Mouse (Mus musculus): ENCODE measurements at regions not wholly inside any gene's neighbourhood (a gene's known extent, or its start where the extent isn't known, plus 50 kb on each side); places are given as distances from the start of the nearest gene placed in this dataset.

DNA sequence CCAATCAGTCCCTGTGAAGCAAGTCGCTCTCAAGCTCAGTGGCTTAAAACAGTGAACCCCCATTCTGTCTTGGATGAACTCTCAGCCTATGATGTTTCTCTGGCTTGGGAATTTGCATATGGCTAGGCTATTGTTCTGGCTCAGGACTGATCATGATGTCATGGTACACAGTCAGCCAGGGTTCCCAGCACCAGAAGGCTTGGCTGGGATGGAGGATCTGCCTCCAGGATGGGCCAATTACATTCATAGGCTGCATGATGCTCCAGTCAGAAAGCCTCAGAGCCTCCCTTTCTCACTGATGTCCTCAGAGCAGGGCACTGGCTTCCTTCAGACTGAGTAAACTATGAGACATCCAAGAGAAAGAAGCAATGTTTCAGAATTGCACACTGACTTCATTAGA is 120.3 kb upstream of the Sh3bp4 start:
- Histone ChIP-seq H3K9me3 (replicated peaks) (peaks cover 7% of the 10 kb centered on the region; the same call in 1 of the 2 replicates), H3K4me3 (no peak overlapping the region), H3K36me3 (no peaks in the 10 kb centered on the region), H3K27ac (replicated peaks) (no peak overlapping the region), H3K27me3 (ENCODE audit: low read depth, poor library complexity, severe bottlenecking) (no peaks in the 10 kb centered on the region), H3K4me1 (no peaks in the 10 kb centered on the region)
- WGBS = 68% methylated on average over 1 of the region's 1 CpGs
- DNase-seq (ENCODE audit: low spot score) = no peak

DNA sequence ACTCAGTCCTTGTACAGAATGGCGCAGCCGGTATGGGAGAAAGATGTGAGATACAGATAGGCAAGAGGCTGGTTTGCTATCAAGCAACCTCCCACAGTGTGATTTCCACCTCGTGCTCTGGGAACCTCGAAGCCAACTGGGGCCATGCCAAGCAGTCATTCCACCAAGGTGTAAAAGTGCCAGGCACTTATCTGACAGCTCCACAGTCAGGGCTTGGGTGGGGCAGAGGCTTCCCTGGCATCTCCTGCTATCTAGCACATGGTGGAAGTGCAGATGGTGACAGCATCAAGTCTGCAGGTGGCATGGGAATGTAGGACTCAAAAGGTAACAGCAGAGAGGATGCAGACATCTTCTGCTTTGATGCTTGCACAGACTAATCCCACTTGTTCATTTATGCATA is 116.7 kb upstream of the Sh3bp4 start:
- no peak overlapping the region for H3K4me3 ChIP-seq
- WGBS = 88% methylated on average over 4 of the region's 4 CpGs
- peaks cover 3% of the 10 kb centered on the region; the same call in 1 of the 2 replicates for H3K4me1 ChIP-seq
- H3K9me3 ChIP-seq (replicated peaks) = peaks cover 7% of the 10 kb centered on the region; the same call in 1 of the 2 replicates
- no peak for DNase-seq (ENCODE audit: low spot score)
- H3K36me3 ChIP-seq = no peaks in the 10 kb centered on the region
- no peaks in the 10 kb centered on the region for H3K27me3 ChIP-seq (ENCODE audit: low read depth, poor library complexity, severe bottlenecking)
- H3K27ac ChIP-seq (replicated peaks) = no peak overlapping the region

DNA sequence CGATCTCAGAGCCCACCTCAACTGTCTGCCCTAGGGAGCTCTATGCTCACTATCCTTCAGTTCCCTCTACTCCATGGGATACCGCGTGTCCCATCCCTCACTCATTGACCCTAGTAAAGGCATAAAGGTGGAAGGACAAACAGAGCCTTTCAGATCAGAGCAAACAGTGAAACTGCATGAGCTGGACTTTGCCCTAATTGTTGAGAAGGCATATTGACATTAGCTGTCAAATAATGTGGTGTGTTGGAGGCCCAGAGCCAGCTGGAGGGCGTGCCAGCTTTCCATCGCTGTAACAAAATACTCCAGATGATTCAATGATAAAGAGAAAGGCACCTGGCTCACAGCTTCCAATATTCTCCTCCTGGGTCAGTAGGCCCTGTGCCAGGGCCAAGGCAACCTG is 115.4 kb upstream of the Sh3bp4 start:
- DNase-seq (ENCODE audit: low spot score) = no peak
- Histone ChIP-seq H3K27ac (replicated peaks) (no peak overlapping the region), H3K4me1 (peaks cover 3% of the 10 kb centered on the region; the same call in 1 of the 2 replicates), H3K36me3 (no peaks in the 10 kb centered on the region), H3K4me3 (no peak overlapping the region), H3K9me3 (replicated peaks) (no peaks in the 10 kb centered on the region), H3K27me3 (ENCODE audit: low read depth, poor library complexity, severe bottlenecking) (no peaks in the 10 kb centered on the region)
- 86% methylated on average over 5 of the region's 5 CpGs for WGBS

DNA sequence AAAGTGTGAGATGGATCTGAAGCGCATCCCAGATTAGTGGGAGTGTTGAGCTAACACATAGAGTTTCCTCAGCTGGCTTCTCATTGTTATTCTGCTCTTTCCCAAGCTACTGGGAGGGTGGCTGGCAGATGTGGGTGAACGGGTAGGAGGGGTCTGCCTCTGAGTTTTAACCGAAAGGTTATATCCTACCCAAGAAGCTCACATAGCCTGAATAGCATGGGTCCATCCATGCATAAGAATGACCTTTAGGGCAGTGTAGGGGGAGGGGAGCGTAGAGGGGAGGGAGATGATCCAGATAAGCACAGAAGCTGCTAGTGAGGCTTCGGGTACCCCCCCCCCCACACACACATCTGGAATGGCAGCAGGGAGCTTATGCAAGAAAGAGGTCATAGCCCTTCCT is 113.2 kb upstream of the Sh3bp4 start:
- Histone ChIP-seq H3K4me3 (no peak overlapping the region), H3K4me1 (peaks cover 13% of the 10 kb centered on the region), H3K27ac (replicated peaks) (no peak overlapping the region), H3K27me3 (ENCODE audit: low read depth, poor library complexity, severe bottlenecking) (no peaks in the 10 kb centered on the region), H3K9me3 (replicated peaks) (no peaks in the 10 kb centered on the region), H3K36me3 (no peaks in the 10 kb centered on the region)
- no peak for DNase-seq (ENCODE audit: low spot score)
- 62% methylated on average over 5 of the region's 5 CpGs for WGBS

DNA sequence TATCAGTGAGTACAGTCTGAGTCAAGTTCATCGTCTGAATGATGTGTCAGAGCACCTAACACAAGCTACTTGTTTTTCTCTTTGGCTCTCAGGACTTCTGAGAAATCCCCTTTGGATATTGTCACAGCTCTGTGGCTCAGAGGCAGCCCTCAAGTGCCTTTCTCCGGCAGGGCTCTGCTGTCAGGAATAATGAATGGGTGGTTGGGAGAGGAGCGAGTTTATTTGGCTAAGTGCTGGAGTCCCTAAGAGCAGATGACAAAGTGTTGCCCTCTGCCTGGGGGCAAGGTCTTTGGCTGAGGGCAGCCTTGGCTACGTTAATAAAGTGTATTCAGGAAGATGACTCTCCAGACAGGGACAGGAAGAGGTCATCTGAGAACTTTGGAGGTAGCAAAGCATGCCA is 110.5 kb upstream of the Sh3bp4 start:
- WGBS = 77% methylated on average over 4 of the region's 4 CpGs
- Histone ChIP-seq H3K4me3 (no peak overlapping the region), H3K27me3 (ENCODE audit: low read depth, poor library complexity, severe bottlenecking) (no peaks in the 10 kb centered on the region), H3K9me3 (replicated peaks) (no peaks in the 10 kb centered on the region), H3K4me1 (peaks cover 13% of the 10 kb centered on the region), H3K36me3 (no peaks in the 10 kb centered on the region), H3K27ac (replicated peaks) (no peak overlapping the region)
- no peak for DNase-seq (ENCODE audit: low spot score)

DNA sequence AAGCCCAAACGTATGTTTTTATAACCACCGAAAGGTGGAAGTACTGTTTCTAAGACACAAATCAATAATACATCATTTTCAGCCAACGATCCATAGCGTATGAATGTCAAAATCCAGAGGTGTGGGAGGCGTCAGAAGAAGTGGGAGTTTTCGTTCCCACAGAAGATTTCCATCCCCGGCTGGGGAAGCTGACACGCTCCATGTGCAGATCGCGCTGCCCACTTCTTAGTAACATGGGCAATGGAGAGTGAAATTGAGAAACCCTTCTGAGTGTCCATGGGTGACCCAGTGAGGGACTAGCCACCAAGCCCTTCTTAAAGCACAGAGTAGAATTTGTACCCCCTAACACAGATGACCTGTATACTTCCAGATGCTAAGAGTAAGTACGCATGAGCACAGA is 110.1 kb upstream of the Sh3bp4 start:
- H3K27me3 ChIP-seq (ENCODE audit: low read depth, poor library complexity, severe bottlenecking) = no peaks in the 10 kb centered on the region
- 94% methylated on average over 11 of the region's 11 CpGs for WGBS

DNA sequence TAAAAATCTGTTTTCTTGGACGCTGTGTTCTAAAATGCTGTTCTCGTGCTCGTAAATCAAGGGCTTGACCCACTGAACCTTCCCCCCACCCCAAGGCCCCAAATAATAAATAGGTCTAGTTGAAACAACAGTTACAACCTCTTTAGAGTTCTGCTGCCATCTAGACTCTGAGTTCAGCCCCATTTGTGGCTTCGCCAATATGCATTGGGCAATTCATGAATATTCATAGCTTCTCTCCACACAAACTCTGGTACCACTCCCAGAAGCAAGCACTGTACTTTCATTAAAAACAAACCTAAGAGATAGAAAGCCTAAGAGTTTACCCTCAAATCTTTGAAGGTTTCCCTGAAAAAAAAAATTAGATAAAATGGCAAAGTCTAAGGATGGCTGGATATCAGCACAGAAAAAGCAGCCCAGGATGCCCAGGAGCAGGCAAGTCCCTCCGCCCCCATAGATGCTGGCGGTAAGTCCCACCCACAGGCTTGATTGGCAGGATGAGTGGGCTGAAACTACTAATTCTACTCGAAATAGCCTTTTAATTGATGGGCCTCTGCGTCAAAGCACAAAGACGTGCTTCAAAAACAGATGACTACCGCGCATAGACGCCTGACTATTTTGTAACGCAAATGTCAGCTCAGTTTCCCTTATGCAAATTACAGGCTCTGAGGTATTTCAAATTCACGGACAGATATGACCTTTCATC is 106.0 kb upstream of the Sh3bp4 start:
- H3K4me1 ChIP-seq = peaks cover 10% of the 10 kb centered on the region
- DNase-seq (ENCODE audit: low spot score) = no peak

More for the DNA sequence above, 110.1 kb upstream of the Sh3bp4 start:
- no peak for DNase-seq (ENCODE audit: low spot score)
- Histone ChIP-seq H3K36me3 (no peaks in the 10 kb centered on the region), H3K9me3 (replicated peaks) (no peaks in the 10 kb centered on the region), H3K27ac (replicated peaks) (no peak overlapping the region), H3K4me1 (peaks cover 13% of the 10 kb centered on the region), H3K4me3 (no peak overlapping the region)

DNA sequence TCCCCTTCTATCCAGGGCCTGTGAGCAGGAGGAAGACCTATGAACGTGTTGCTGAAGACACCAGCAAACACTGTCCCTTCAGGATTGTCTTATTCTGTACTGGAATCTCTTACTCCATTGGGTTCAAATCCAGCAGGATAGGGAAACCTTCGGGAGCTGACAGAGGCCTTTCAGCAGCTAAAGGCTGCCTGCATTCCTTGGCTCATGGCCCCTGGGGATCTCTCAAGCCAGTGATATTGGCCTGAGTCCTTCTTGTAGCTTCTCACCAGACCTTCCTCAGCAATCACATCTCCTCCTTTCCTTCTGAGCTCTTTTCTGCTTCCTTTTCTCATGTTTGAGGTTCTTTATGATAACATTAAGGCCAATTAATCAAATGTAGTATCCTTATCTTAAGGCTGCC is 103.8 kb upstream of the Sh3bp4 start:
- H3K27ac ChIP-seq (replicated peaks) = peak overlapping the region; percentile 23; the same call in 1 of the 2 replicates
- 87% methylated on average over 2 of the region's 2 CpGs for WGBS
- H3K4me1 ChIP-seq = peaks cover 4% of the 10 kb centered on the region
- no peaks in the 10 kb centered on the region for H3K9me3 ChIP-seq (replicated peaks)
- H3K4me3 ChIP-seq = no peak overlapping the region
- DNase-seq (ENCODE audit: low spot score) = no peak
- no peaks in the 10 kb centered on the region for H3K36me3 ChIP-seq
- peaks cover 12% of the 10 kb centered on the region for H3K27me3 ChIP-seq (ENCODE audit: low read depth, poor library complexity, severe bottlenecking)

More for the DNA sequence above, 106.0 kb upstream of the Sh3bp4 start:
- H3K27ac ChIP-seq (replicated peaks) = no peak overlapping the region
- H3K9me3 ChIP-seq (replicated peaks) = no peaks in the 10 kb centered on the region
- no peak overlapping the region for H3K4me3 ChIP-seq
- H3K36me3 ChIP-seq = no peaks in the 10 kb centered on the region
- 89% methylated on average over 14 of the region's 14 CpGs for WGBS
- H3K27me3 ChIP-seq (ENCODE audit: low read depth, poor library complexity, severe bottlenecking) = 0 out of 2 replicates have a peak, but pooled peaks cover 7% of the 10 kb centered on the region

- 93% methylated on average over 7 of the region's 7 CpGs for WGBS
- H3K4me3 ChIP-seq = no peak overlapping the region
- H3K27me3 ChIP-seq (ENCODE audit: low read depth, poor library complexity, severe bottlenecking) = peaks cover 12% of the 10 kb centered on the region
- H3K36me3 ChIP-seq = no peaks in the 10 kb centered on the region
- no peaks in the 10 kb centered on the region for H3K4me1 ChIP-seq
- no peaks in the 10 kb centered on the region for H3K9me3 ChIP-seq (replicated peaks)
- no peak for DNase-seq (ENCODE audit: low spot score)
- H3K27ac ChIP-seq (replicated peaks) = no peak overlapping the region
These were observed 102.1 kb upstream of the Sh3bp4 start for GRCm38 (mm10) chr1:88968142-88968541.

- Histone ChIP-seq H3K27ac (replicated peaks) (no peak overlapping the region), H3K4me3 (no peak overlapping the region), H3K36me3 (no peaks in the 10 kb centered on the region), H3K9me3 (replicated peaks) (no peaks in the 10 kb centered on the region), H3K27me3 (ENCODE audit: low read depth, poor library complexity, severe bottlenecking) (peaks cover 12% of the 10 kb centered on the region), H3K4me1 (no peaks in the 10 kb centered on the region)
- DNase-seq (ENCODE audit: low spot score) = no peak
- WGBS = 81% methylated on average over 7 of the region's 7 CpGs
These were observed 101.2 kb upstream of the Sh3bp4 start for GRCm38 (mm10) chr1:88969016-88969415.

DNA sequence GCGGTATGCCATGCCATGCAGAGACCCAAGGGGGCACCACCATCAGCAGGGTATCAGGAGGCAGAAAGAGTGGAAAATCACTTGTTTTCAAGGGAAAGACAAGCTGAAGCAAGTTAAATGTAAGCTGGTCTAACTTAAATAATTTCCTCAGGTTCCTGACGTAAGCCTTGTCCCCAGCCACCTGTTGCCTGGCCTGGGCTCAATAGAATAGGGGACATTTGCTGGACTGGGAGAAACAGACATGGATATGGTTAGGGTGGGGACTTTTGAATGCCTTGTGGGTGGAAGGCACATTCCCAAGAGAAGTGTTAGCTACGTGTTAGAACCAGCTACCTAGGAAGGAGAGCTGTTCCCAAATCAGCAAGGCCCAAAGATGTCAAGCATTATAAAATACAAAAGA is 100.6 kb upstream of the Sh3bp4 start:
- WGBS = 92% methylated on average over 3 of the region's 3 CpGs
- Histone ChIP-seq H3K9me3 (replicated peaks) (no peaks in the 10 kb centered on the region), H3K4me1 (no peaks in the 10 kb centered on the region), H3K27me3 (ENCODE audit: low read depth, poor library complexity, severe bottlenecking) (peaks cover 12% of the 10 kb centered on the region), H3K4me3 (no peak overlapping the region), H3K36me3 (no peaks in the 10 kb centered on the region), H3K27ac (replicated peaks) (no peak overlapping the region)
- DNase-seq (ENCODE audit: low spot score) = no peak

DNA sequence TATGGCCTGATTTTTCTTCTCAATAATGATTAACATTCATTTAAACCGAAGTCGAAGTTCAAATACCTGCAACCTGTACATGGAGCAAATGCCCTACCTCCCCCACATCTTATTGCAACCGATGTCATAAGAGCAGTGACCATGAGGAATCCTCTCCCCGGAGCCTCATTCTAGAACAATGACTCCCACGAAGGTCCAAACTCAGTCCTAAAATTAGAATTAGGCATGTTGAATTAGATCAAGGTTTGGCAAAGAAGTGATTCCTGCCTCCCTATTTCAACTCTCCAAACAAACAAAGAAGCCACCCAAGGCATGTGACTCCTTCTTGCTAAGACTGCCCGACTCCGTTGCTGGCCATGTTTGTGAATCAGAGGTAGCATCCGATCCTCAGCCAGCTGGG is 94.1 kb upstream of the Sh3bp4 start:
- no peak for DNase-seq (ENCODE audit: low spot score)
- H3K27me3 ChIP-seq (ENCODE audit: low read depth, poor library complexity, severe bottlenecking) = no peaks in the 10 kb centered on the region; the same call in 1 of the 2 replicates
- no peak overlapping the region for H3K27ac ChIP-seq (replicated peaks)
- H3K9me3 ChIP-seq (replicated peaks) = no peaks in the 10 kb centered on the region
- no peak overlapping the region for H3K4me3 ChIP-seq
- H3K4me1 ChIP-seq = no peaks in the 10 kb centered on the region
- no peaks in the 10 kb centered on the region for H3K36me3 ChIP-seq
- 93% methylated on average over 8 of the region's 8 CpGs for WGBS

- Histone ChIP-seq H3K27me3 (ENCODE audit: low read depth, poor library complexity, severe bottlenecking) (no peaks in the 10 kb centered on the region), H3K4me3 (no peak overlapping the region), H3K36me3 (no peaks in the 10 kb centered on the region), H3K4me1 (no peaks in the 10 kb centered on the region), H3K9me3 (replicated peaks) (no peaks in the 10 kb centered on the region), H3K27ac (replicated peaks) (no peak overlapping the region)
- DNase-seq (ENCODE audit: low spot score) = no peak
These were observed 82.1 kb upstream of the Sh3bp4 start for GRCm38 (mm10) chr1:88988011-88988695.

All from midbrain, embryonic 10.5 days (tissue).